Mouse (Mus musculus): Measurements from ENCODE around the gene Cfap44. TPM values are rescaled to one million over a fixed set of nuclear protein-coding genes. Genes with fewer than 3 reads are reported as not detected.

The Cfap44 gene
- polyA plus RNA-seq, 1 experiment from 2014 or later: 0.98 TPM

- H3K27ac ChIP-seq: peak overlapping the region; percentile 92
- peak overlapping the region; percentile 27; the same call in 1 of the 2 replicates for H3K9ac ChIP-seq
- peaks cover 74% of the 10 kb centered on the region for H3K36me3 ChIP-seq
- no peaks in the 10 kb centered on the region for H3K9me3 ChIP-seq
- ATAC-seq (ENCODE audit: insufficient number of reproducible peaks, insufficient read depth, low FRiP score, low TSS enrichment, low read depth): no peak
- no peaks in the 10 kb centered on the region for H3K27me3 ChIP-seq
- H3K4me2 ChIP-seq: peak overlapping the region; percentile 31
- 42% methylated on average over 13 of the region's 13 CpGs for WGBS
- H3K4me1 ChIP-seq: peaks cover 48% of the 10 kb centered on the region
- no peak overlapping the region for H3K4me3 ChIP-seq
Measured at GRCm38 (mm10) chr16:44510521-44511213, 116.1 kb downstream of the Cfap44 start.

DNA sequence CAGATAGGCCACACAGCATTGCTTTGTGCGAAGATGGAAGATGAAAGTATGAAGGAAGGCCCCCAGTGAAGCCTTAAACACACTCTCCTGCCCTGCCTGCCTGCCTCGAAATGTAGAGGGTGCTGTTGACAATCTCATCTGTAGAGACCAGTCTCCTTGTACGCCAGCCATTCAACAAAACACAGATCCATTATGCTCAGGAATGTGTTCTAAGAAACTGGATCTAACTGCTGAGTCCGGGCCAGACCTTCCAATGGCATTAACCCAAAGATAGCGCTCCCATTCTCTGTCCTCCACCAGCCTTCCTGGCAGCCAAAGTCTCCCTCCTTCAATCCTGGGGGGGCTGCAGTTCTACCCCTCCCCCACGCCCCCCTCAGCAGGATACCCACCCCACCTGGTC lies 121.9 kb downstream of the Cfap44 start:
- Histone ChIP-seq H3K9ac (no peak overlapping the region; the same call in 1 of the 2 replicates), H3K36me3 (peaks cover 90% of the 10 kb centered on the region), H3K27me3 (no peaks in the 10 kb centered on the region), H3K4me1 (0 out of 2 replicates have a peak, but pooled peaks cover 4% of the 10 kb centered on the region), H3K4me3 (no peak overlapping the region), H3K9me3 (no peaks in the 10 kb centered on the region), H3K4me2 (no peak overlapping the region), H3K27ac (peak overlapping the region; percentile 16; the same call in 1 of the 2 replicates)
- 84% methylated on average over 6 of the region's 6 CpGs for WGBS
- ATAC-seq (ENCODE audit: insufficient number of reproducible peaks, insufficient read depth, low FRiP score, low TSS enrichment, low read depth): no peak

GRCm38 (mm10) chr16:44523595-44523994 lies 129.0 kb downstream of the Cfap44 start:
- Histone ChIP-seq H3K4me3 (no peak overlapping the region), H3K27ac (no peak overlapping the region), H3K9ac (no peak overlapping the region), H3K4me2 (no peak overlapping the region), H3K27me3 (no peaks in the 10 kb centered on the region), H3K4me1 (peaks cover 28% of the 10 kb centered on the region), H3K36me3 (peaks cover 33% of the 10 kb centered on the region), H3K9me3 (no peaks in the 10 kb centered on the region)
- no peak for ATAC-seq (ENCODE audit: insufficient number of reproducible peaks, insufficient read depth, low FRiP score, low TSS enrichment, low read depth)
- 81% methylated on average over 7 of the region's 7 CpGs for WGBS

- Histone ChIP-seq H3K27ac (no peak overlapping the region), H3K4me1 (peaks cover 51% of the 10 kb centered on the region), H3K9me3 (no peaks in the 10 kb centered on the region), H3K4me2 (no peak overlapping the region), H3K36me3 (peaks cover 9% of the 10 kb centered on the region), H3K27me3 (no peaks in the 10 kb centered on the region), H3K9ac (no peak overlapping the region), H3K4me3 (no peak overlapping the region)
- WGBS: 72% methylated on average over 1 of the region's 1 CpGs
- ATAC-seq (ENCODE audit: insufficient number of reproducible peaks, insufficient read depth, low FRiP score, low TSS enrichment, low read depth): no peak
Measured at GRCm38 (mm10) chr16:44526044-44526443, 131.4 kb downstream of the Cfap44 start.

GRCm38 (mm10) chr16:44526689-44527088 lies 132.1 kb downstream of the Cfap44 start:
- Histone ChIP-seq H3K27ac (peak overlapping the region; percentile 79), H3K4me3 (no peak overlapping the region), H3K27me3 (no peaks in the 10 kb centered on the region), H3K9me3 (no peaks in the 10 kb centered on the region), H3K36me3 (0 out of 2 replicates have a peak, but pooled peaks cover 4% of the 10 kb centered on the region), H3K4me2 (peak overlapping the region; percentile 33), H3K4me1 (peaks cover 58% of the 10 kb centered on the region), H3K9ac (0 out of 2 replicates have a peak overlapping the region, but pooled peaks have one; percentile 12)
- ATAC-seq (ENCODE audit: insufficient number of reproducible peaks, insufficient read depth, low FRiP score, low TSS enrichment, low read depth): no peak
- WGBS: 12% methylated on average over 12 of the region's 12 CpGs

- Histone ChIP-seq H3K9me3 (no peaks in the 10 kb centered on the region), H3K4me3 (no peak overlapping the region), H3K9ac (no peak overlapping the region), H3K4me2 (peak overlapping the region; percentile 33), H3K4me1 (peaks cover 62% of the 10 kb centered on the region), H3K27me3 (no peaks in the 10 kb centered on the region), H3K36me3 (peaks cover 4% of the 10 kb centered on the region), H3K27ac (peak overlapping the region; percentile 57)
- 37% methylated on average over 11 of the region's 11 CpGs for WGBS
- no peak for ATAC-seq (ENCODE audit: insufficient number of reproducible peaks, insufficient read depth, low FRiP score, low TSS enrichment, low read depth)
Measured at GRCm38 (mm10) chr16:44527218-44527905, 132.8 kb downstream of the Cfap44 start.

DNA sequence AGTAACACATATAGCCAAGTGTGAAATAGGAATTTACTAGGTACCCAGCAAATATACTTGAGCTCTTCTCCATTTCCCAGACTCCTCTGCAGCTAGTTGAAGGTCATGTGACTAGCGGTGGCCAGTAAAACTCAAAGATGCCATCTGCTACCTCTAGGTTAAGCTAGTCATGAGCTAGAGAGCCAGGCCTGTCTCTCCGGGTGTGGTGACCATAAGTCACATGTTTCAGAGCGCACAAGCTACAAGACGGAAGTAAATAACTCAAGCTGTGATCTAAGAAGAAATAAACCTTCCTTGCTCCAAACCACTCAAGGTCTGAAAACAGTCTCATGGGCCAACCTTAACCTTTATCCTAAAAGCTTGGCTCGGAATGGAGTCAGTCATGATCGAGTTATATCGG lies 134.4 kb downstream of the Cfap44 start:
- H3K27me3 ChIP-seq: no peaks in the 10 kb centered on the region
- no peak overlapping the region for H3K9ac ChIP-seq
- H3K9me3 ChIP-seq: no peaks in the 10 kb centered on the region
- peaks cover 75% of the 10 kb centered on the region for H3K4me1 ChIP-seq
- no peak overlapping the region for H3K4me3 ChIP-seq
- WGBS: 92% methylated on average over 7 of the region's 7 CpGs
- peaks cover 13% of the 10 kb centered on the region for H3K36me3 ChIP-seq
- no peak overlapping the region for H3K27ac ChIP-seq
- no peak overlapping the region for H3K4me2 ChIP-seq
- no peak for ATAC-seq (ENCODE audit: insufficient number of reproducible peaks, insufficient read depth, low FRiP score, low TSS enrichment, low read depth)

DNA sequence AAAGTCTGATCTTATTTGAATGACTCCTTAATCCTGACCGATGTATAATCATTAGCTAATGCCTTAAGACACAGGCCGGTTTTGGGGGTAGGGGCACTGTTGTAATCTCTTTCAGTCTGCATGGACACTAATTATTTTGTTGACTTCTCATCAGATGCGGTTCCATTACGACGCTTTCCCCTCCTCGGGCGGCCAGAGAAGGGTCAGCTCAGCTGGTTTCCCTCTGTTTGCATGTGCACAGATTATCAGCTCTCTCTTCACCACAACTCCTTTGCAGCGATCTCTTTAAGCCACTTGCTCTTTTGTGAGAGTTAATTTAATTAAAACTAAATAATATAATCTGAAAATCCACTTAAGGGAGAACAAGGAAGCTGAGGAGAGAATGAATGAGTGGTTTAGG lies 135.1 kb downstream of the Cfap44 start:
- Histone ChIP-seq H3K27me3 (no peaks in the 10 kb centered on the region), H3K4me1 (peaks cover 82% of the 10 kb centered on the region), H3K4me3 (no peak overlapping the region), H3K4me2 (peak overlapping the region; percentile 54; the same call in 1 of the 2 replicates), H3K9ac (no peak overlapping the region), H3K9me3 (no peaks in the 10 kb centered on the region), H3K36me3 (peaks cover 13% of the 10 kb centered on the region), H3K27ac (0 out of 2 replicates have a peak overlapping the region, but pooled peaks have one; percentile 81)
- no peak for ATAC-seq (ENCODE audit: insufficient number of reproducible peaks, insufficient read depth, low FRiP score, low TSS enrichment, low read depth)
- WGBS: 45% methylated on average over 8 of the region's 8 CpGs

DNA sequence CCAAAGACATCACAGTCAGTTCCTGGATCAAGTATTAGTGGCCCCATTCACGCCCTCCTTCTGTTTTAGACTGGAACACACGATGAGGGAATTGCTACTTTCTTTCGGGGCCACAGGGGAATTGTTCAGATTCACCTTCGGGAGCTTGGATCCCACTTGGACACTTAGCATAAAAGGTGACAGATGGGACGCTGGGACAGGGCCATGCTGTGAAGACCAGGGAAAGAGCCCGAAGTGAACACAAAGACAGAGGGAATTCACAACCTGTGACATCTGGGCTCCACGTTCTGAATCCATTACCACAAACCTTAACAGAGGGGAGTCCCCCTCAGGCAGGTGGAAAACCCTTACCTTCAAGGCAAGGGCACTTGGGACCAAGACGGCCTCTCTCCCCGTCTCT lies 135.6 kb downstream of the Cfap44 start:
- no peaks in the 10 kb centered on the region for H3K9me3 ChIP-seq
- H3K4me3 ChIP-seq: no peak overlapping the region
- H3K36me3 ChIP-seq: peaks cover 13% of the 10 kb centered on the region
- no peaks in the 10 kb centered on the region for H3K27me3 ChIP-seq
- H3K9ac ChIP-seq: no peak overlapping the region
- H3K4me1 ChIP-seq: peaks cover 87% of the 10 kb centered on the region
- peak overlapping the region; percentile 81 for H3K27ac ChIP-seq
- no peak for ATAC-seq (ENCODE audit: insufficient number of reproducible peaks, insufficient read depth, low FRiP score, low TSS enrichment, low read depth)
- WGBS: 15% methylated on average over 9 of the region's 9 CpGs
- peak overlapping the region; percentile 54 for H3K4me2 ChIP-seq

- H3K4me3 ChIP-seq: peak overlapping the region; percentile 23
- no peaks in the 10 kb centered on the region for H3K27me3 ChIP-seq
- peaks cover 13% of the 10 kb centered on the region for H3K36me3 ChIP-seq
- peak overlapping the region; percentile 81 for H3K27ac ChIP-seq
- no peaks in the 10 kb centered on the region for H3K9me3 ChIP-seq
- peak; percentile 84 for ATAC-seq (ENCODE audit: insufficient number of reproducible peaks, insufficient read depth, low FRiP score, low TSS enrichment, low read depth)
- H3K9ac ChIP-seq: peak overlapping the region; percentile 59
- peaks cover 93% of the 10 kb centered on the region for H3K4me1 ChIP-seq
- WGBS: 1% methylated on average over 7 of the region's 7 CpGs
- H3K4me2 ChIP-seq: peak overlapping the region; percentile 54
Measured at GRCm38 (mm10) chr16:44530829-44531228, 136.2 kb downstream of the Cfap44 start.

GRCm38 (mm10) chr16:44531239-44531797 lies 136.7 kb downstream of the Cfap44 start:
- H3K27ac ChIP-seq: peak overlapping the region; percentile 81
- H3K9me3 ChIP-seq: no peaks in the 10 kb centered on the region
- WGBS: 14% methylated on average over 12 of the region's 12 CpGs
- peak; percentile 17; the same call in 1 of the 2 replicates for ATAC-seq (ENCODE audit: insufficient number of reproducible peaks, insufficient read depth, low FRiP score, low TSS enrichment, low read depth)
- H3K36me3 ChIP-seq: peaks cover 18% of the 10 kb centered on the region
- peak overlapping the region; percentile 59 for H3K9ac ChIP-seq
- no peaks in the 10 kb centered on the region for H3K27me3 ChIP-seq
- peak overlapping the region; percentile 23 for H3K4me3 ChIP-seq
- H3K4me1 ChIP-seq: peaks cover 94% of the 10 kb centered on the region
- peak overlapping the region; percentile 54 for H3K4me2 ChIP-seq
